Mouse (Mus musculus) embryo, embryonic 11.5 days (tissue): ENCODE results near the gene Gm47996.

Experiments
- DNase-seq: peaks from one replicate; pipeline ENCODE4 v3.0.0-alpha.2; 2012; ENCODE audit warnings: low read depth, low spot score

Gm47996 gene

DNA sequence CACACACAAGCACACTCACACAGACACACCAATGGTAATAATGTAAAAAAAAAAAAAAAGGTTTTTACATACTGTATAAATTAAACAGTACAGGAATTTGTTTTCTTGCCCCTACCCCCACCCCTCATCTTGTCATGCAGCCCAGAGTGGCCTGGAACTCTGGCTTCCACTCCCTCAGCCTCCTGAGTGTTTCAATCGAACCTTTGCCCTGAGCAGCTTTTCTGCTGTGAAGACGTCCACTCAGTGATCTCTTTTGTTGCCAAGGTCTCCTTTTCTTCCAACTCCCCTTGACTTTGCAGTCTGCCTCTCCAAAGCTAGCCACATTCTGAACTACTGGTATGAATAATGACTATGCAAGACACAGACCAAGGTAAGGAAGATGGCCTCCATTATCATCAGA lies 35.9 kb downstream of the Gm47996 start:
- no peak for DNase-seq

DNA sequence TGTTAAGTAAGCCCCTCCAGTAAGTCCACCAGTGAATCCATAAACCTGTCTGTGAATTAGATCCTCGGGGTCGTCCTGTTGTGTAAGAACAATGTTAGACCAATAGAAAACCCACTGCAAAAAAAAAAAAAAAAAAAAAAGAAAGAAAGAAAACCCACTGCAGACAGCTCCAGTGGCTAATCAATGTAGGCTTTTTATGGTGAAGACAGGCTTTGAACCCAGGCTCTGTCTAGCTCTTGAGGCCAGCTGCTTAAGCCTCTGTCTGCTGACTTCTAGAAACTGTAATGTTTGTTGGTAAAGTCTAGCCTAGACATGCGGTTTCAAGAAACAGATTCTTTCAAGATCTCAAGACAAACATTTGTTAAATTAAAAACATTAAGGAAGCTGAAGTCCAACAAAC lies 40.2 kb downstream of the Gm47996 start:
- DNase-seq, result no peak

GRCm38 (mm10) chr1:151250529-151251193 lies 40.7 kb downstream of the Gm47996 start:
- peak; percentile 11 for DNase-seq

GRCm38 (mm10) chr1:151251194-151252010 lies 41.5 kb downstream of the Gm47996 start:
- DNase-seq, result no peak

DNA sequence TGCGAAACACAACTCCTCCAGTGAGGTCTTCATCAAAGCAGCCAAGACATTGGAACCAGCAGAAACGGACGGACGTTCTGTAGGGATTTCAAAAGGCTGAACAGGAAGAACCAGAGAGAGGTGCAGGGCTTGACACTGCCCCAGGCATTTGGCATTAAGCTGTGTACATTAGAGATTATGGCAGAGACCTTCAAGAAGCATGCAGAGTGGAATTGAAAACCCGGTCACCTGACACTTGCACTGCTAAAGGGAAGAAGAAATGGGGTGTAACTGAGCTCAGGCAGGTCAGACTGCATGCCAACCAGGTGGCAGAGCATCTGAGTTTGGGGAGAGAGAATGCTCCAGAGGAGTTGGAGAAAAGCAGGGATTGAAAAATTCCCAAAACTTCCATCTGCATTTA lies 45.5 kb downstream of the Gm47996 start:
- DNase-seq, result no peak

GRCm38 (mm10) chr1:151258090-151258954 lies 48.4 kb downstream of the Gm47996 start:
- no peak for DNase-seq

- no peak for DNase-seq
These were observed 49.1 kb downstream of the Gm47996 start for GRCm38 (mm10) chr1:151259061-151259460.
